In the genomic region with DNA sequence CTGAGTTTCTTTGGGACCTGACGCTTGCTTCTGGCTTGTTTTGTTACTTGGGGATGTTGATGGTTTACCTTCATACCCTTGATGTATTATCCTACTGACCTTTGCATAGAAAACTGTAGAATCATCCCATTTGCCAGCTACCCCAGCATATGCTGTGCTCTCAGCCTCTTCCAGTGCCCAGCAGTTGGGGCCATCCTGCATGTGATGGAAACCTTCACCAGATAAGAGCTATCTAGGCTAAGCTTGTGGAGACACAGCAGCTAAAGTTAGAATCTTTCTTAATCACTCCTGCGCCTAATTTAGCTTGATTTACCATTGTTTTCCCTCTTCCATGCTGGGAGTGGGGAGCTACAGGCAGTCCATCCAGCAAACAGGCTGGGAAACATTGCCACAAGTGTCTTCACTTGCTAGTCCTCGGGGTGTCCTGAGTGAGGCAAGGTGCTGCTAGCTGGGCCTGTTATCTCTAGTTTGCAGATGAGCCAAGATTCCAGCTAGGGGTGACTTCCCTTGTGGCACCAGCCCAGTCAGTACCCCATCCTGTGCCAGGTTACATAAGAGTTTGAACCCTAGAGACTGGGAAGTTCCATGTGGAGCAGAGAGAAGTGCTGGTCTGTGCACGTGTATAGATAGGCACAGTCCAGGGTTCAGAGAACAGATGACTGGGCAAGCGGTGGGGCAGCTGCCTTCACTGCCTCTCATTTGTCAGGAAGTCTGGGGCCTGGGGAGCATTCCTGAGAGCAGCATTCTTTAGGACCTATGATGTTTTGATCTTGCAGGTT, we compare ENCODE assay signal across 8 mouse cellular contexts. TPM values are rescaled to one million over a fixed set of nuclear protein-coding genes. Genes with fewer than 3 reads are reported as not detected.
DNase-seq lines count a peak whose midpoint lies in the region; ATAC-seq and TF ChIP-seq lines count a peak whose summit lies in the region.

No protein-coding gene starts in this region.

- H3K27ac ChIP-seq in heart, embryonic 16.5 days (ENCODE audit: low read length), result peak overlapping the region; percentile 81
- H3K27ac ChIP-seq in neural tube, embryonic 15.5 days (replicated peaks), result no peak overlapping the region
- H3K27ac ChIP-seq in hindbrain, embryonic 12.5 days, result no peak overlapping the region
- no peak overlapping the region for H3K27ac ChIP-seq in thymus, adult 2 months (ENCODE audit: control insufficient read depth, insufficient read depth, low read length)

- TF ChIP-seq POLR2A in thymus, adult 2 months (IDR thresholded peaks at IDR 0.05; ENCODE audit: control insufficient read depth, extremely low read depth, insufficient read depth, low read length, poor library complexity), result no peak

- no peak overlapping the region for H3K4me3 ChIP-seq in heart, embryonic 16.5 days (ENCODE audit: low read length)
- H3K4me3 ChIP-seq in neural tube, embryonic 15.5 days (replicated peaks), result no peak overlapping the region
- H3K4me3 ChIP-seq in hindbrain, embryonic 12.5 days, result no peak overlapping the region
- no peak overlapping the region for H3K4me3 ChIP-seq in thymus, adult 2 months (ENCODE audit: control insufficient read depth, insufficient read depth, low read length)

- no peak overlapping the region; the same call in 1 of the 2 replicates for H3K9ac ChIP-seq in heart, embryonic 16.5 days (ENCODE audit: low read length)
- no peak overlapping the region for H3K9ac ChIP-seq in neural tube, embryonic 15.5 days (replicated peaks)
- H3K9ac ChIP-seq in hindbrain, embryonic 12.5 days, result no peak overlapping the region

- peak; percentile 68 for DNase-seq in adrenal gland, postnatal 10 days
- DNase-seq in adrenal gland, postnatal 25 days, result no peak
- peak; percentile 42 for DNase-seq in Muller cell, postnatal 12 days (ENCODE audit: inconsistent ontology term)
- peak; percentile 64 for DNase-seq in liver
- no peak for DNase-seq in thymus, adult 2 months

- ATAC-seq in heart, embryonic 16.5 days (replicated peaks; ENCODE audit: extremely low read depth, insufficient read depth, low FRiP score), result peak; percentile 74
- ATAC-seq in neural tube, embryonic 15.5 days (ENCODE audit: low FRiP score), result no peak
- no peak for ATAC-seq in hindbrain, embryonic 12.5 days (ENCODE audit: low FRiP score)

- no peaks in the 10 kb centered on the region for H3K27me3 ChIP-seq in heart, embryonic 16.5 days (ENCODE audit: control insufficient read depth, insufficient read depth, low read length)
- H3K27me3 ChIP-seq in neural tube, embryonic 15.5 days (replicated peaks), result no peaks in the 10 kb centered on the region
- H3K27me3 ChIP-seq in hindbrain, embryonic 12.5 days, result no peaks in the 10 kb centered on the region
- H3K27me3 ChIP-seq in thymus, adult 2 months (ENCODE audit: control insufficient read depth, insufficient read depth, low read length), result no peaks in the 10 kb centered on the region

- no peaks in the 10 kb centered on the region for H3K36me3 ChIP-seq in heart, embryonic 16.5 days (ENCODE audit: control insufficient read depth, insufficient read depth)
- no peaks in the 10 kb centered on the region for H3K36me3 ChIP-seq in neural tube, embryonic 15.5 days
- no peaks in the 10 kb centered on the region for H3K36me3 ChIP-seq in hindbrain, embryonic 12.5 days
- no peaks in the 10 kb centered on the region for H3K36me3 ChIP-seq in thymus, adult 2 months (ENCODE audit: control insufficient read depth, insufficient read depth, low read length)

- no peak for TF ChIP-seq CTCF in thymus, adult 2 months (IDR thresholded peaks at IDR 0.05; ENCODE audit: borderline replicate concordance, control insufficient read depth, extremely low read depth, insufficient read depth, low read length, poor library complexity)

- 37% methylated on average over 5 of the region's 5 CpGs for WGBS in heart, embryonic 16.5 days
- WGBS in neural tube, embryonic 15.5 days, result 77% methylated on average over 5 of the region's 5 CpGs
- 75% methylated on average over 5 of the region's 5 CpGs for WGBS in hindbrain, embryonic 12.5 days
- 89% methylated on average over 5 of the region's 5 CpGs for WGBS in thymus, adult 2 months

- peaks cover 39% of the 10 kb centered on the region for H3K4me1 ChIP-seq in heart, embryonic 16.5 days (ENCODE audit: control insufficient read depth, insufficient read depth, low read length)
- peaks cover 15% of the 10 kb centered on the region for H3K4me1 ChIP-seq in neural tube, embryonic 15.5 days
- H3K4me1 ChIP-seq in hindbrain, embryonic 12.5 days, result peaks cover 8% of the 10 kb centered on the region; the same call in 1 of the 2 replicates
- peaks cover 6% of the 10 kb centered on the region for H3K4me1 ChIP-seq in thymus, adult 2 months (replicated peaks; ENCODE audit: control insufficient read depth, insufficient read depth, low read length)

- H3K4me2 ChIP-seq in heart, embryonic 16.5 days (ENCODE audit: low read depth, low read length), result peak overlapping the region; percentile 3; the same call in 1 of the 2 replicates
- no peak overlapping the region for H3K4me2 ChIP-seq in neural tube, embryonic 15.5 days
- H3K4me2 ChIP-seq in hindbrain, embryonic 12.5 days (replicated peaks), result no peak overlapping the region

- H3K9me3 ChIP-seq in heart, embryonic 16.5 days (replicated peaks; ENCODE audit: control insufficient read depth, low read length), result no peaks in the 10 kb centered on the region
- H3K9me3 ChIP-seq in neural tube, embryonic 15.5 days (replicated peaks), result no peaks in the 10 kb centered on the region
- no peaks in the 10 kb centered on the region for H3K9me3 ChIP-seq in hindbrain, embryonic 12.5 days (replicated peaks)

RNA-seq across cellular contexts. Expression of a gene that starts 10.4 kb away (rescaled TPM):
- 100 to 1,000 TPM in 1 of 2 experiments, 10 to 100 TPM in 1; 88.0 to 106 TPM for total RNA-seq in adrenal gland, postnatal 10 days (2021)
- total RNA-seq in adrenal gland, postnatal 25 days (2021), result 75.1 and 85.4 TPM in 2 replicates
- 128 and 132 TPM in 2 replicates for polyA plus RNA-seq in heart, embryonic 16.5 days (2015; fragmentation: Nextera tagmentation; extraction: Ambion mirVana)
- polyA plus RNA-seq in neural tube, embryonic 15.5 days (2015; fragmentation: Nextera tagmentation; extraction: Ambion mirVana), result 122 and 125 TPM in 2 replicates
- 91.1 and 94.0 TPM in 2 replicates for polyA plus RNA-seq in hindbrain, embryonic 12.5 days (2016; fragmentation: Nextera tagmentation; extraction: Ambion mirVana)
- polyA plus RNA-seq in thymus, adult 2 months (2012; rRNA removed), result 89.2 and 98.3 TPM in 2 replicates

RNA-seq across cellular contexts. Expression of a gene that starts 16.3 kb away (rescaled TPM):
- total RNA-seq in adrenal gland, postnatal 10 days (2021), result 10 to 100 TPM; 29.2 to 31.3 TPM
- 41.3 and 44.3 TPM in 2 replicates for total RNA-seq in adrenal gland, postnatal 25 days (2021)
- polyA plus RNA-seq in heart, embryonic 16.5 days (2015; fragmentation: Nextera tagmentation; extraction: Ambion mirVana), result 25.6 and 27.3 TPM in 2 replicates
- polyA plus RNA-seq in neural tube, embryonic 15.5 days (2015; fragmentation: Nextera tagmentation; extraction: Ambion mirVana), result 66.0 and 66.7 TPM in 2 replicates
- polyA plus RNA-seq in hindbrain, embryonic 12.5 days (2016; fragmentation: Nextera tagmentation; extraction: Ambion mirVana), result 38.8 and 40.6 TPM in 2 replicates
- 92.4 and 107 TPM in 2 replicates for polyA plus RNA-seq in thymus, adult 2 months (2012; rRNA removed)

RNA-seq across cellular contexts. Expression of a gene that starts 42.1 kb away (rescaled TPM):
- 10 to 100 TPM; 63.3 to 79.9 TPM for total RNA-seq in adrenal gland, postnatal 10 days (2021)
- 63.9 and 76.9 TPM in 2 replicates for total RNA-seq in adrenal gland, postnatal 25 days (2021)
- 119 and 125 TPM in 2 replicates for polyA plus RNA-seq in heart, embryonic 16.5 days (2015; fragmentation: Nextera tagmentation; extraction: Ambion mirVana)
- polyA plus RNA-seq in neural tube, embryonic 15.5 days (2015; fragmentation: Nextera tagmentation; extraction: Ambion mirVana), result 128 and 140 TPM in 2 replicates
- 121 and 134 TPM in 2 replicates for polyA plus RNA-seq in hindbrain, embryonic 12.5 days (2016; fragmentation: Nextera tagmentation; extraction: Ambion mirVana)
- 139 and 151 TPM in 2 replicates for polyA plus RNA-seq in thymus, adult 2 months (2012; rRNA removed)

Comparison
In these comparisons a context has a peak if more than half of its experiments do, and no peak if none do; other contexts are left out.
1. DNase-seq: peak in adrenal gland, postnatal 10 days (single experiment), Muller cell, postnatal 12 days (single experiment) and liver (single experiment); none in adrenal gland, postnatal 25 days (single experiment) and thymus, adult 2 months (single experiment).